Mouse (Mus musculus) heart, embryonic 15.5 days (tissue): ENCODE measurements around the gene Gm49361. TPM values are rescaled to one million over a fixed set of nuclear protein-coding genes. Genes with fewer than 3 reads are reported as not detected.
"Not testable (repeated sequence)": the region's sequence is repeated elsewhere in the genome, so short reads cannot be mapped to it uniquely, and the experiment has no call there.

Experiments
- ATAC-seq: fragments of 200-750 bp; cut with Nextera tagmentation; replicated peaks from 2 replicates; pipeline ENCODE4 v1.8.0; 2017; ENCODE audit warnings: low read depth, moderate TSS enrichment; ENCODE audit not compliant: insufficient number of reproducible peaks, insufficient read depth, low FRiP score
- H3K27ac ChIP-seq: fragments of 300-500 bp; sonication (generic); 2 replicates; pipeline ENCODE4 v1.5.1; 2015; ENCODE audit warnings: mild to moderate bottlenecking, inconsistent platforms
- H3K27me3 ChIP-seq: fragments of 300-500 bp; sonication (generic); 2 replicates; pipeline ENCODE4 v1.6.1; 2015; ENCODE audit warnings: inconsistent platforms
- H3K36me3 ChIP-seq: fragments of 300-500 bp; sonication (generic); 2 replicates; pipeline ENCODE4 v1.6.1; 2015; ENCODE audit warnings: mild to moderate bottlenecking, inconsistent platforms
- H3K4me1 ChIP-seq: fragments of 300-500 bp; sonication (generic); replicated peaks from 2 replicates; pipeline ENCODE4 v1.6.1; 2015; ENCODE audit warnings: inconsistent platforms
- H3K4me2 ChIP-seq: fragments of 300-500 bp; sonication (generic); 2 replicates; pipeline ENCODE4 v1.6.1; 2015; ENCODE audit warnings: inconsistent platforms, mild to moderate bottlenecking, moderate library complexity
- H3K4me3 ChIP-seq: fragments of 300-500 bp; sonication (generic); 2 replicates; pipeline ENCODE4 v1.5.1; 2015; ENCODE audit warnings: mild to moderate bottlenecking, inconsistent platforms
- H3K9ac ChIP-seq: fragments of 300-500 bp; sonication (generic); 2 replicates; pipeline ENCODE4 v1.6.1; 2015; ENCODE audit warnings: mild to moderate bottlenecking, inconsistent platforms
- H3K9me3 ChIP-seq: fragments of 300-500 bp; sonication (generic); replicated peaks from 2 replicates; pipeline ENCODE4 v1.6.1; 2016; ENCODE audit warnings: inconsistent platforms
- WGBS: fragments of 180-500 bp; shearing (Covaris S2); methylation state at CpG from one replicate; pipeline ENCODE4 v1.1.7; 2015; ENCODE audit warnings: mixed read lengths; 5-methylcytosine and 5-hydroxymethylcytosine counted together
- polyA plus RNA-seq: library from polyadenylated mRNA; unstranded; fragments of >200 nt; fragmentation: Nextera tagmentation; extraction: Ambion mirVana; gene quantifications from 2 replicates; pipeline ENCODE4 v1.2.1, GENCODE M21; 2015

Gm49361 gene
- polyA plus RNA-seq, 1 experiment from 2014 or later, result not detected

DNA sequence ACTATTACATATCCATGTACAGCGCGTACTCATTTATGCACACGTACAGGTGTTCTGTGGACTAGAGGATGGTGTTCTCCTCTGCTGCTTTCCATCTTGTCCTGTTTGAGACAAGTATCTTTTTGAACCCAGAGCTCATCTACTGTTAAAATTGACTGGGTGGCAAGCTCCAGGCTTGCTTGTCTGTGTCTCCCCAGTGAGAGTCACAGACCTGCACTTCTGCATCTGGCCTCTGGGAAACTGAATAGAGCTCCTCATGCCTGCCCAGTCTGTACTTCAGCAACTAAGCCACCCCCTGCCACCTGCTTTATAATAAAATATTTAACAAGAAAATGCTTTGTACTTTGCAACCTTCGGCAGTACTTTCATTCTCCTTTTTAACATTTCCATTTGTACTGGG, 87.6 kb downstream of the Gm49361 start:
- 96% methylated on average over 4 of the region's 4 CpGs for WGBS
- no peak for ATAC-seq
- no peaks in the 10 kb centered on the region for H3K4me1 ChIP-seq

DNA sequence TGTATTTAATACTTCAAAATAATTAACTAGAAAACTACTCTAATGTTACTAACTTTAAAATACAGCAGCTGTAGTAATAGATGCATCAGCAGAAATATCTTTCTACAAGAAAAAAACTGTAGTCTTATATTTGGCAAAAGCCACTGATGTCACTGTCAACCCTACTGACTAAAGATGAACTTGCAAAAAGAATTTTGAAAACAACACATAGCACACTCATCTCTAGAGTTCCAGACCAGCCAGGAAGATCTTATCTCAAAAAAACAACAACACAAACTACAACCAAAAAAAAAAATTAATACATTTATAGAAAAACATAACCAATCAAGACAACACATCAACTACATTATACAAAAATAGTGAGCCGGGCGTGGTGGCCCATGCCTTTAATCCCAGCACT, 88.4 kb downstream of the Gm49361 start:
- no peak for ATAC-seq
- H3K27me3 ChIP-seq, result no peaks in the 10 kb centered on the region
- 96% methylated on average over 2 of the region's 2 CpGs for WGBS
- H3K4me2 ChIP-seq, result no peak overlapping the region
- no peaks in the 10 kb centered on the region for H3K36me3 ChIP-seq
- H3K9ac ChIP-seq, result no peak overlapping the region
- H3K4me3 ChIP-seq, result no peak overlapping the region
- no peak overlapping the region for H3K27ac ChIP-seq
- no peaks in the 10 kb centered on the region for H3K9me3 ChIP-seq
- peaks cover 5% of the 10 kb centered on the region for H3K4me1 ChIP-seq

More for the DNA sequence above, 87.6 kb downstream of the Gm49361 start:
- no peak overlapping the region for H3K27ac ChIP-seq
- H3K9me3 ChIP-seq, result no peaks in the 10 kb centered on the region
- no peak overlapping the region for H3K4me3 ChIP-seq
- no peak overlapping the region for H3K9ac ChIP-seq
- H3K27me3 ChIP-seq, result no peaks in the 10 kb centered on the region
- H3K36me3 ChIP-seq, result no peaks in the 10 kb centered on the region
- H3K4me2 ChIP-seq, result no peak overlapping the region

DNA sequence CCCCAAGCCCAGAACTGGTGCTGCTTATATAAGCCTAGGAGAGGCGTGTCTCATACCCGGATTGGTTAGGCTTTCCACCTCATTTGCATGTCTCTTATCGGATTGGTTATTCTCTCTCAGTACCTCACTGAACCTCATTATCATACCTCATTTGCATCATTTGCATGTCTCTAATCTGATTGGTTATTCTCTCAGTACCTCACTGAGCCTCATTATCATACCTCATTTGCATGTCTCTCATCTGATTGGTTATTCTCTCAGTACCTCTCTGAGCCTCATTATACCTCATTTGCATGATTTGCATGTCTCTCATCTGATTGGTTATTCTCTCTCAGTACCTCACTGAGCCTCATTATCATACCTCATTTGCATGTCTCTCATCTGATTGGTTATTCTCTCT, 89.4 kb downstream of the Gm49361 start:
- not testable (repeated sequence) for H3K27ac ChIP-seq, H3K4me1 ChIP-seq, H3K36me3 ChIP-seq, H3K4me3 ChIP-seq, H3K27me3 ChIP-seq, H3K9ac ChIP-seq, ATAC-seq, H3K9me3 ChIP-seq, H3K4me2 ChIP-seq
- WGBS, result 91% methylated on average over 3 of the region's 3 CpGs

DNA sequence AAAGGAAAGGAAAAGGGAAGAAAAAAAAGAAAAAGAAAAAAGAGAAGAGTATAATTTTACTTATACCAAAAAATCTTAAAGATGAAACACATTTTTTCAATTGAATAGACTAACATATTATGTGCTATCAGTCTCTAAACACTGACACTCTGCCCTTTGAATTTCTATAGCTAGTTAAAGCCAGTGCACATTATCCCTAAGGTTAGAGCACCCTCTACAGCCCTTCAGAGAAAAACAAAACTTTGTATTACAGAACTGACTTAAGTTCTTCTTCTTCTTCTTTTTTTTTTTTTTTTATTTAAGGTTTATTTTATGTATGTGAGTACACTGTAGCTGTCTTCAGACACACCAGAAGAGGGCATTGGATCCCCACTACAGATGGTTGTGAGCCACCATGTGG, 96.4 kb downstream of the Gm49361 start:
- Histone ChIP-seq H3K27ac (no peak overlapping the region), H3K36me3 (no peaks in the 10 kb centered on the region), H3K4me3 (no peak overlapping the region), H3K27me3 (no peaks in the 10 kb centered on the region), H3K4me2 (no peak overlapping the region), H3K9ac (no peak overlapping the region), H3K4me1 (peaks cover 6% of the 10 kb centered on the region), H3K9me3 (no peaks in the 10 kb centered on the region)
- ATAC-seq, result no peak

DNA sequence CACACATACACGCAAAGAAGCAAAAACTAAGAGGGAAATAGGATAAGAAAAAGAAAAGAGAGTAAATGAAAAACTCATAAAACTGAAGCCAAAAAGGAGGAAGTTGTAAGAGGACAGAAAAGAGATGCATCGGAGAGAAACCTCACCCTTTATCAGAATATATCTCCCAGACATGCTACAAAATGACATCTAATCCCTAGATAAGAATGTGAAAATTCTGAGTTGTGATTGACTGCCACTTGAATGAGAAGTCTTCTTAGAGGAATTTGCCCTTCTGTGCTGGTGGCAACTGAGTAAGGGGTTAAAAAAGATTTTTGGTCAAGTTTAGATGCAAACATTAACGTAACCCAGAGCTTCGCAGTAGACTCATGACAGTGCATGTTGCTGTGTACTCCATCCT, 99.7 kb downstream of the Gm49361 start:
- no peaks in the 10 kb centered on the region for H3K9me3 ChIP-seq
- no peak overlapping the region for H3K4me3 ChIP-seq
- no peak overlapping the region for H3K4me2 ChIP-seq
- H3K4me1 ChIP-seq, result no peaks in the 10 kb centered on the region
- ATAC-seq, result no peak
- H3K27me3 ChIP-seq, result no peaks in the 10 kb centered on the region
- H3K9ac ChIP-seq, result no peak overlapping the region
- peaks cover 3% of the 10 kb centered on the region; the same call in 1 of the 2 replicates for H3K36me3 ChIP-seq
- no peak overlapping the region for H3K27ac ChIP-seq
- WGBS, result 84% methylated on average over 4 of the region's 4 CpGs

DNA sequence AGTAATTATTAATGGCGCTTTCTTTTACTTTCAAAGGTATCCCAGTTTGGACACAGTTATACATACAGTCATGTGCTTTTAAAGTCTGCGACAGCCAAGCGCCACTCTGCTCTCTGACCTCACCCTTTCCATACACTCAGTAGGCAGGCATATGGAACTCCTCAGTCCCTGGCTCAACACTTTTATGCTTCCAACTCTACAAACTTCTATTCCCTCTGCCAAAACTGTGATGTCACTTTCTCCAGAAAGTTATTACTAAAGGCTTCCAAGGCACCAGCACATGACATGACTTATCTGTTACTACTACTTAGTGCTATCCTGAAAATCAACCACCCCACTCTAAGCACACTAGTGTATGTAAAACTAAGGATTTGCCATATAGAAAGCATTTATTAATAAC, 106.8 kb downstream of the Gm49361 start:
- WGBS, result 78% methylated on average over 3 of the region's 3 CpGs
- no peak overlapping the region for H3K4me3 ChIP-seq
- no peaks in the 10 kb centered on the region for H3K27me3 ChIP-seq
- peaks cover 10% of the 10 kb centered on the region for H3K4me1 ChIP-seq
- H3K4me2 ChIP-seq, result no peak overlapping the region
- no peak; the same call in 1 of the 2 replicates for ATAC-seq
- no peaks in the 10 kb centered on the region for H3K9me3 ChIP-seq
- no peak overlapping the region for H3K27ac ChIP-seq
- H3K9ac ChIP-seq, result no peak overlapping the region
- H3K36me3 ChIP-seq, result peaks cover 3% of the 10 kb centered on the region; the same call in 1 of the 2 replicates

DNA sequence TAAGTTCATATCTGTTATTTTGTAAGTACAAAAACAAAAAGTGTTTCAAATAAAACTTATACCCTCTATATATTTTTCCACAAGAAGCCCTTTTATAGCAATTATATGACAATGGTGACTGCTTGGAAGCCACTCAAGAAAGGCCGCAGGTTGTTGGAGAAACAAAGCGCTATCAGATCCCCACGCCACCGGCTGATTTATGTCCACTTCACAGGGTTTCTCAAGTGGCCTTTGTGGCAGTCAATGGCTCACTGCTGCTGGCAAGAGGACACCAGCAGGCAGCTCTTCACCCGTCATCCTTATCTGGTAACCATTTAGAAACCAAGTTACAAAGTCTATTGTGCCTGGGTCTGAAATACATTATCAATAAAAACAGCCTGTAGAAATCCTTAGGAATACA, 111.8 kb downstream of the Gm49361 start:
- ATAC-seq, result no peak
- peaks cover 24% of the 10 kb centered on the region for H3K4me1 ChIP-seq
- H3K27ac ChIP-seq, result no peak overlapping the region
- no peaks in the 10 kb centered on the region for H3K36me3 ChIP-seq
- no peak overlapping the region for H3K4me3 ChIP-seq
- H3K4me2 ChIP-seq, result no peak overlapping the region
- H3K9me3 ChIP-seq, result no peaks in the 10 kb centered on the region
- H3K9ac ChIP-seq, result no peak overlapping the region
- H3K27me3 ChIP-seq, result no peaks in the 10 kb centered on the region
- WGBS, result 35% methylated on average over 5 of the region's 5 CpGs

DNA sequence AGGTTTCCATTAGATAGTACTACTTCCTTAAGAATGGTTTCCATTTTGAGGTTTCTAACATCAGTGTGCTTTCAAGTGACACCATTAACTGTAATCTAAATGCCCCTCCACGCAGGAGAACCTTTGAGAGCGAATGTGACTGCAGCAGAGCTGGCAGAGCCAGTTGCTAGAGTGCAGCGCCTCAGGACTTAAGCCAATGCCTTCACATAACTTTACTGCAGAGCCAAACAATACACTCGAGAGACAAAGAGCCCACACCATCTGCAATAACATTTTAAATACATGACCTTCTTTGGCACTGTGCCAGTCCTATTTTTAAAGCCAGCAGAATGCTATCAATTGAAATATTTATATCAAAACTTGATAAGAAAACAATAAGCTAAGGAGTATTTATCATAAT, 116.3 kb downstream of the Gm49361 start:
- Histone ChIP-seq H3K4me2 (no peak overlapping the region), H3K27ac (peak overlapping the region; percentile 33), H3K27me3 (no peaks in the 10 kb centered on the region), H3K4me1 (peaks cover 16% of the 10 kb centered on the region), H3K36me3 (peaks cover 7% of the 10 kb centered on the region), H3K9ac (no peak overlapping the region), H3K4me3 (no peak overlapping the region), H3K9me3 (no peaks in the 10 kb centered on the region)
- no peak for ATAC-seq
- WGBS, result 22% methylated on average over 4 of the region's 4 CpGs

DNA sequence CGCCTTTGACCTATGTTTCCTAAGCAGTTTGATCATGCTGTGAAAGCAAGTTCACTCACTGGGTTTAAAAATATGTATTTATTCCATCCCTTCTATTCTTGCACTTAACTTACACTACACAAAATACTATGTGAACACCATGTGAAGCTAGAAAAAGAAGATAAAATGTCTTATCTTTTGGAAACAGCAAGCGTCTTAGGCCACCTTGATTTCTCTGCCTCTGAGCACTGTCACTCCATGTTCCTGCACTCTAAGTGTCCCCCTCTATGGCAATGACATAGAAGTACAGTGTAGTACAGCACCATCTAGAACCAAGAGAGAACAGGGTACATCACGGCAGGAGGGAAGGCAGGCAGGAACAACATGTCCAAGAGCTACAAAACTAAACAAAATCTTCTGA, 123.0 kb downstream of the Gm49361 start:
- H3K27me3 ChIP-seq, result no peaks in the 10 kb centered on the region
- WGBS, result 77% methylated on average over 3 of the region's 3 CpGs

DNA sequence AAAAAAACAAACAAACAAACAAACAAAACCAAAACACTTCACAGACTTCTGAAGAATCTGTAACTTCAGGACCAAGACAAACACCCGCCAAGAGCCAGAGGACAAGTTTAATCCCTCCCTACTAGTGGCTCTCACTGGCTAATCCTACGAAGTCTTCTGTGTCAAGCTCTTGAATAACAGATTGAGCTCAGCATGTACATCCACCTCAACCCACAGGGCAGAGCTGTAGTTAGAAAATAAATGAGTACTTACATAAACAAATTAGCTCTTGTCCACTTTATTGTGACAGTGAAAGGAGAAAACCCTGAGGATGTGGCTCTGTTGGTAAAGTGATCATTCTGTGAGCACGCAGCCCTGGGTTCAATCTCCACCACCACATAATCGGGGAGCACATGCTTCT, 124.2 kb downstream of the Gm49361 start:
- Histone ChIP-seq H3K9ac (no peak overlapping the region), H3K27me3 (no peaks in the 10 kb centered on the region), H3K36me3 (peaks cover 11% of the 10 kb centered on the region), H3K4me3 (no peak overlapping the region), H3K27ac (no peak overlapping the region), H3K9me3 (no peaks in the 10 kb centered on the region), H3K4me1 (0 out of 2 replicates have a peak, but pooled peaks cover 4% of the 10 kb centered on the region), H3K4me2 (no peak overlapping the region)
- no peak for ATAC-seq
- 84% methylated on average over 4 of the region's 4 CpGs for WGBS

More for the DNA sequence above, 123.0 kb downstream of the Gm49361 start:
- no peak for ATAC-seq
- H3K9ac ChIP-seq, result no peak overlapping the region
- H3K36me3 ChIP-seq, result peaks cover 14% of the 10 kb centered on the region
- H3K27ac ChIP-seq, result no peak overlapping the region
- 0 out of 2 replicates have a peak, but pooled peaks cover 1% of the 10 kb centered on the region for H3K4me1 ChIP-seq
- H3K9me3 ChIP-seq, result no peaks in the 10 kb centered on the region
- no peak overlapping the region for H3K4me2 ChIP-seq
- H3K4me3 ChIP-seq, result no peak overlapping the region

DNA sequence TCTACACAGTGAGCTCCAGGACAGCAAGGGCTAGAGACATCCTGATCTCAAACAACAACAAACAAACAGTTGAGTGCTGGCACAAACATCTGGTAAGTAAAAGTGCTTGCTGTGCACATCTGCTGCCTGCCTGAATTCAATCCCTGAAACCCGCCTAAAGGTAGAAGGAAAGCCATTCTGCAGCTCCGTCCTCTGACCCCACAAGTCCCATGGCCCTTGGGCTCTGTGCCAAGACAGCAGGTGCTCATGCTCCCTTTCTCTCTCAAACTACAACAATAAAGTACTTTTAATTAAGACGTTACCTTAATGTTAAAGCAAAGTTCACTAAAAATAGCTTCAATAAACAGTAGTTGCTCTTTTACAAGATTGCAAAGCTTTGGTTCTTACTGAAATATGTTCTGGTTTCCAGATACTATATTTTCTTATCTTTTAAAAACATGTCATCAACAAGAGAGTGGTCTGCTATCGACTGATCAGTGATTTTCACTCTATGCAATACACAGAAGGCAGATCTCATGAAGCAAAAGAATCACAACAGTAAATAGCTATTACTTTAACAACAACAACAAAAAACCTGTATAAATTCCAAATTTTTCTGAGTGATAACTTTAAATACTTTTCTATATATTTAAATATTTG, 125.2 kb downstream of the Gm49361 start:
- Histone ChIP-seq H3K4me1 (0 out of 2 replicates have a peak, but pooled peaks cover 4% of the 10 kb centered on the region), H3K9me3 (no peaks in the 10 kb centered on the region), H3K4me3 (no peak overlapping the region), H3K4me2 (no peak overlapping the region), H3K9ac (no peak overlapping the region), H3K27ac (no peak overlapping the region), H3K36me3 (peaks cover 7% of the 10 kb centered on the region; the same call in 1 of the 2 replicates), H3K27me3 (no peaks in the 10 kb centered on the region)
- 62% methylated on average over 4 of the region's 4 CpGs for WGBS
- ATAC-seq, result no peak

DNA sequence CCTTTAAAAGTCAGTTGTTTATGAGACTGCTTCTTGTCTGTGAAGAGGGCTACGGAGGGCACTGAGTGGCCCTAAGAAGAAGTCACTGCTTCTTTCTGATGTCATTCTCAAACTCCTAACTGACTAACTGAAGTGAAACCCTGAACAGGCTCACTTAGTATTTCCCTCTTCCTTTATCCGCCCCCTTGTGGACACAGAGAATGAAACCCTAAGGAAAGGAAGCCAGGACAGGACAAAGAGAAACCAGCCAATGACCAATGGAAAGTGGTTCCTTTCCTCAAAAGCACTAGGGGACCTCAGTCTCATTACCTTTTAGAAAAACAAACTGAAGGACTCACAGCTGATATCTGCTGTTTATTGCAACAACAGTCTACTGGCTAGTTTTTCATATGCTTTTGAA, 126.4 kb downstream of the Gm49361 start:
- WGBS, result 51% methylated on average over 2 of the region's 2 CpGs
- no peak overlapping the region for H3K4me3 ChIP-seq
- peaks cover 7% of the 10 kb centered on the region; the same call in 1 of the 2 replicates for H3K36me3 ChIP-seq
- no peak overlapping the region for H3K27ac ChIP-seq
- no peaks in the 10 kb centered on the region for H3K27me3 ChIP-seq
- ATAC-seq, result no peak
- no peak overlapping the region for H3K4me2 ChIP-seq
- H3K4me1 ChIP-seq, result 0 out of 2 replicates have a peak, but pooled peaks cover 4% of the 10 kb centered on the region
- no peaks in the 10 kb centered on the region for H3K9me3 ChIP-seq
- no peak overlapping the region for H3K9ac ChIP-seq
